Mouse (Mus musculus): ENCODE measurements around the gene Olfr739.

The Olfr739 gene

DNA sequence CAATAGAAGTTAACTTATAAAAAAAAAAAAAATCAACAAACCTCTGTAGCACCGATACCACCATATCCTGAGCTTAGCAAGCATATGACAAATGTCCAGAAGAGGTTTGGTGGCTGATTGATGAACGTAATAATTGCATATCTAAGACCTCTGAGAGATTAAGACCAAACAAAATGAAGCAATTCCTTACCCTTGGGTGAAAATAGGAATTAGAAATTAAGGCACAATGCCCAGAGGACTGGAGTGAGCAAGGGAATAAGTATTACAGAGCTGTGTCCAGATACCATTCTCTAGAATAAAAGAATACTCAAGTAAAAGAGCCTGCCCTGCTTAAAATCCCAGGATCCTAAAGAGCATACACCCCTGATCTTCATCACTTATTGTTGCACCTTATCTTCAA lies at the start of gene Olfr739:
Olfr739 (plus strand) TSS at position 301 of the 400 bp plus-strand sequence.
- DNase-seq = no peak

- DNase-seq = no peak
Measured at GRCm38 (mm10) chr14:50380863-50381262, 37.6 kb upstream of the Olfr739 start, which contains the start of gene Olfr736. Olfr736 (plus strand) TSS chr14:50381163.

- DNase-seq = no peak
Measured at GRCm38 (mm10) chr14:50407268-50407667, 11.2 kb upstream of the Olfr739 start, which contains the start of gene Olfr738. Olfr738 (plus strand) TSS chr14:50407568.

DNA sequence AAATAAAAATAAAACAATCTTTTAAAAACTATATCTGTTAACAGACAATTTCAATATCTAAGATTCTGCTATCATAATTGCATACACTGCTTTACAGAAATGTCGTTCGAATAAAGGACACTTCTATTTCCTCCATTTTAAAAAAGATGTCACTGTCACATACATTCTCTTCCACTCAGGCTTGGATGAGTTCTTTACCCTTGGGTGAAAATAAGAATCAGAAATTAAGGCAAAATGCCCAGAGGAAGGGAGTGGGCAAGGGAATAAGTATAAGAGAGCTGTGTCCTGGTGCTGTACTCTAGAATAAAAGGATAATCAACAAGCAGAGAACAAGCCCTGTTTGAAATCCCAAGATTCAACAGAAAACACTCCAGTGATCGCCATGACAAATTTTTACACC lies 26.8 kb downstream of the Olfr739 start, which contains the start of gene Olfr740:
Olfr740 (plus strand) TSS at position 301 of the 400 bp plus-strand sequence.
- no peak for DNase-seq

- DNase-seq = no peak
Measured at GRCm38 (mm10) chr14:50472438-50472837, 54.0 kb downstream of the Olfr739 start, which contains the start of gene Olfr741. Olfr741 (plus strand) TSS chr14:50472738.
